Mouse (Mus musculus) neural tube, embryonic 11.5 days (tissue): ENCODE results near the gene Gng3. TPM values are rescaled to one million over a fixed set of nuclear protein-coding genes. Genes with fewer than 3 reads are reported as not detected.

ENCODE experiments used
- ATAC-seq: fragments of 200-750 bp; cut with Nextera tagmentation; 2 replicates; pipeline ENCODE4 v1.8.0; 2017; ENCODE audit warnings: moderate number of reproducible peaks, mild to moderate bottlenecking, moderate TSS enrichment, moderate library complexity; ENCODE audit not compliant: insufficient read depth, low FRiP score, low TSS enrichment
- DNase-seq: peaks from one replicate; pipeline ENCODE4 v3.0.0-alpha.2; 2015; ENCODE audit warnings: low spot score
- H3K27ac ChIP-seq: fragments of 300-500 bp; sonication (generic); 2 replicates; pipeline ENCODE4 v1.5.1; 2014; ENCODE audit warnings: low read depth, mild to moderate bottlenecking, low read length
- H3K27me3 ChIP-seq: fragments of 300-500 bp; sonication (generic); 2 replicates; pipeline ENCODE4 v1.6.1; 2014; ENCODE audit warnings: mild to moderate bottlenecking, low read length, mixed read lengths; ENCODE audit not compliant: control insufficient read depth, insufficient read depth
- H3K36me3 ChIP-seq: fragments of 300-500 bp; sonication (generic); 2 replicates; pipeline ENCODE4 v1.6.1; 2014; ENCODE audit warnings: mild to moderate bottlenecking, low read length, moderate library complexity, mixed read lengths; ENCODE audit not compliant: control insufficient read depth, insufficient read depth
- H3K4me1 ChIP-seq: fragments of 300-500 bp; sonication (generic); 2 replicates; pipeline ENCODE4 v1.6.1; 2014; ENCODE audit warnings: low read length, mixed read lengths; ENCODE audit not compliant: control insufficient read depth, insufficient read depth
- H3K4me2 ChIP-seq: fragments of 300-500 bp; sonication (generic); 2 replicates; pipeline ENCODE4 v1.6.1; 2014; ENCODE audit warnings: low read depth, mild to moderate bottlenecking, moderate library complexity
- H3K4me3 ChIP-seq: fragments of 300-500 bp; sonication (generic); 2 replicates; pipeline ENCODE4 v1.5.1; 2014; ENCODE audit warnings: low read depth, low read length
- H3K9ac ChIP-seq: fragments of 300-500 bp; sonication (generic); 2 replicates; pipeline ENCODE4 v1.6.1; 2014; ENCODE audit warnings: mild to moderate bottlenecking, low read length
- H3K9me3 ChIP-seq: fragments of 300-500 bp; sonication (generic); 2 replicates; pipeline ENCODE4 v1.6.1; 2016; ENCODE audit warnings: low read length; ENCODE audit not compliant: control insufficient read depth
- WGBS: fragments of 180-500 bp; shearing (Covaris S2); extraction: QIAGEN DNeasy Blood & Tissue Kit; methylation state at CpG from one replicate; pipeline ENCODE4 v1.1.7; 2014; 5-methylcytosine and 5-hydroxymethylcytosine counted together
- polyA plus RNA-seq: library from polyadenylated mRNA; unstranded; fragments of >200 nt; fragmentation: Nextera tagmentation; extraction: Ambion mirVana; gene quantifications from 2 replicates; pipeline ENCODE4 v1.2.1, GENCODE M21; 2014

Gene Gng3
- polyA plus RNA-seq, 1 experiment from 2014 or later, result 151 TPM

- H3K36me3 ChIP-seq, result no peaks in the 10 kb centered on the region; the same call in 1 of the 2 replicates
- H3K9ac ChIP-seq, result no peak overlapping the region
- no peak overlapping the region for H3K4me2 ChIP-seq
- ATAC-seq (no peak), DNase-seq (no peak)
- no peaks in the 10 kb centered on the region for H3K9me3 ChIP-seq
- no peak overlapping the region for H3K27ac ChIP-seq
- 58% methylated on average over 10 of the region's 10 CpGs for WGBS
- no peaks in the 10 kb centered on the region for H3K27me3 ChIP-seq
- no peaks in the 10 kb centered on the region for H3K4me1 ChIP-seq
- no peak overlapping the region for H3K4me3 ChIP-seq
These were observed 13.4 kb upstream of the Gng3 start for GRCm38 (mm10) chr19:8852236-8852928.

GRCm38 (mm10) chr19:8851639-8852038 lies 12.6 kb upstream of the Gng3 start:
- WGBS, result 56% methylated on average over 7 of the region's 7 CpGs
- DNase-seq (no peak), ATAC-seq (no peak)

GRCm38 (mm10) chr19:8850402-8850901 lies 11.5 kb upstream of the Gng3 start, which contains the start of gene Lrrn4cl:
Gene Lrrn4cl (plus strand): TSS chr19:8850768.
- peak within 1 kb of the TSS; percentile 32; the same call in 1 of the 2 replicates for H3K9ac ChIP-seq
- no peaks in the 10 kb centered on the region for H3K9me3 ChIP-seq
- no peak within 1 kb of the TSS for H3K4me3 ChIP-seq
- H3K4me1 ChIP-seq, result no peaks in the 10 kb centered on the region
- no peak within 1 kb of the TSS for H3K27ac ChIP-seq
- 49% methylated on average over 7 of the region's 7 CpGs for WGBS
- DNase-seq, result peak; percentile 31
- H3K36me3 ChIP-seq, result peaks cover 5% of the 10 kb centered on the region
- no peak for ATAC-seq
- no peak within 1 kb of the TSS for H3K4me2 ChIP-seq
- H3K27me3 ChIP-seq, result no peaks in the 10 kb centered on the region

More at GRCm38 (mm10) chr19:8851639-8852038, 12.6 kb upstream of the Gng3 start:
- H3K36me3 ChIP-seq, result peaks cover 2% of the 10 kb centered on the region
- no peak overlapping the region for H3K9ac ChIP-seq
- no peak overlapping the region for H3K4me3 ChIP-seq
- no peak overlapping the region for H3K27ac ChIP-seq
- H3K4me1 ChIP-seq, result no peaks in the 10 kb centered on the region
- H3K4me2 ChIP-seq, result no peak overlapping the region
- no peaks in the 10 kb centered on the region for H3K9me3 ChIP-seq
- no peaks in the 10 kb centered on the region for H3K27me3 ChIP-seq

- no peak overlapping the region for H3K4me2 ChIP-seq
- no peaks in the 10 kb centered on the region for H3K4me1 ChIP-seq
- DNase-seq (no peak), ATAC-seq (no peak)
- no peak overlapping the region for H3K9ac ChIP-seq
- WGBS, result 75% methylated on average over 5 of the region's 5 CpGs
- peaks cover 5% of the 10 kb centered on the region for H3K36me3 ChIP-seq
- H3K27me3 ChIP-seq, result no peaks in the 10 kb centered on the region
- no peak overlapping the region for H3K27ac ChIP-seq
- no peak overlapping the region for H3K4me3 ChIP-seq
- H3K9me3 ChIP-seq, result no peaks in the 10 kb centered on the region
These were observed 9.4 kb upstream of the Gng3 start for GRCm38 (mm10) chr19:8848356-8848755.

GRCm38 (mm10) chr19:8844371-8845129 lies 5.6 kb upstream of the Gng3 start:
- Histone ChIP-seq H3K4me2 (no peak overlapping the region), H3K4me3 (no peak overlapping the region), H3K9ac (no peak overlapping the region), H3K9me3 (no peaks in the 10 kb centered on the region), H3K4me1 (peaks cover 6% of the 10 kb centered on the region; the same call in 1 of the 2 replicates), H3K27ac (no peak overlapping the region), H3K27me3 (no peaks in the 10 kb centered on the region), H3K36me3 (peaks cover 5% of the 10 kb centered on the region)
- ATAC-seq (no peak), DNase-seq (peak; percentile 71)
- WGBS, result 76% methylated on average over 5 of the region's 5 CpGs

GRCm38 (mm10) chr19:8842961-8843360 lies 4.0 kb upstream of the Gng3 start:
- H3K4me3 ChIP-seq, result no peak overlapping the region
- WGBS, result 92% methylated on average over 6 of the region's 6 CpGs
- peaks cover 5% of the 10 kb centered on the region for H3K36me3 ChIP-seq
- no peaks in the 10 kb centered on the region for H3K9me3 ChIP-seq
- no peak overlapping the region for H3K4me2 ChIP-seq
- no peak for ATAC-seq
- no peaks in the 10 kb centered on the region for H3K27me3 ChIP-seq
- H3K9ac ChIP-seq, result no peak overlapping the region
- no peak for DNase-seq
- H3K4me1 ChIP-seq, result peaks cover 12% of the 10 kb centered on the region
- H3K27ac ChIP-seq, result no peak overlapping the region

- no peaks in the 10 kb centered on the region for H3K27me3 ChIP-seq
- no peaks in the 10 kb centered on the region for H3K9me3 ChIP-seq
- H3K9ac ChIP-seq, result peak overlapping the region; percentile 58; the same call in 1 of the 2 replicates
- no peaks in the 10 kb centered on the region for H3K36me3 ChIP-seq
- ATAC-seq (no peak), DNase-seq (no peak)
- no peak overlapping the region for H3K27ac ChIP-seq
- H3K4me2 ChIP-seq, result peak overlapping the region; percentile 65
- 84% methylated on average over 7 of the region's 7 CpGs for WGBS
- peak overlapping the region; percentile 44; the same call in 1 of the 2 replicates for H3K4me3 ChIP-seq
- peaks cover 12% of the 10 kb centered on the region for H3K4me1 ChIP-seq
These were observed 2.0 kb upstream of the Gng3 start for GRCm38 (mm10) chr19:8841012-8841411.

GRCm38 (mm10) chr19:8839908-8840791 lies 1.2 kb upstream of the Gng3 start:
- Histone ChIP-seq H3K9me3 (no peaks in the 10 kb centered on the region), H3K27ac (0 out of 2 replicates have a peak overlapping the region, but pooled peaks have one; percentile 90), H3K4me2 (peak overlapping the region; percentile 65), H3K27me3 (no peaks in the 10 kb centered on the region), H3K36me3 (no peaks in the 10 kb centered on the region), H3K4me3 (peak overlapping the region; percentile 44), H3K4me1 (peaks cover 12% of the 10 kb centered on the region), H3K9ac (peak overlapping the region; percentile 58)
- peak; percentile 36 for ATAC-seq
- peak; percentile 65 for DNase-seq
- 20% methylated on average over 29 of the region's 29 CpGs for WGBS
